Mouse (Mus musculus) limb, embryonic 15.5 days (tissue): ENCODE results near the gene Syn3. TPM values are rescaled to one million over a fixed set of nuclear protein-coding genes. Genes with fewer than 3 reads are reported as not detected.

ENCODE experiments used
- ATAC-seq: fragments of 200-750 bp; cut with Nextera tagmentation; 2 replicates; pipeline ENCODE4 v1.8.0; 2017; ENCODE audit warnings: low read depth, moderate TSS enrichment; ENCODE audit not compliant: insufficient number of reproducible peaks, low FRiP score, low TSS enrichment
- H3K27ac ChIP-seq: fragments of 300-500 bp; sonication (generic); 2 replicates; pipeline ENCODE4 v1.5.1; 2015; ENCODE audit warnings: moderate library complexity, mild to moderate bottlenecking, inconsistent platforms
- H3K27me3 ChIP-seq: fragments of 300-500 bp; sonication (generic); 2 replicates; pipeline ENCODE4 v1.6.1; 2015; ENCODE audit warnings: inconsistent platforms
- H3K36me3 ChIP-seq: fragments of 300-500 bp; sonication (generic); 2 replicates; pipeline ENCODE4 v1.6.1; 2015; ENCODE audit warnings: inconsistent platforms
- H3K4me1 ChIP-seq: fragments of 300-500 bp; sonication (generic); 2 replicates; pipeline ENCODE4 v1.6.1; 2015; ENCODE audit warnings: inconsistent platforms
- H3K4me2 ChIP-seq: fragments of 300-500 bp; sonication (generic); 2 replicates; pipeline ENCODE4 v1.6.1; 2015; ENCODE audit warnings: mild to moderate bottlenecking, inconsistent platforms
- H3K4me3 ChIP-seq: fragments of 300-500 bp; sonication (generic); 2 replicates; pipeline ENCODE4 v1.5.1; 2015; ENCODE audit warnings: mild to moderate bottlenecking, inconsistent platforms
- H3K9ac ChIP-seq: fragments of 300-500 bp; sonication (generic); 2 replicates; pipeline ENCODE4 v1.6.1; 2015; ENCODE audit warnings: inconsistent platforms
- H3K9me3 ChIP-seq: fragments of 300-500 bp; sonication (generic); 2 replicates; pipeline ENCODE4 v1.6.1; 2016; ENCODE audit warnings: inconsistent platforms
- WGBS: fragments of 180-500 bp; shearing (Covaris S2); methylation state at CpG from one replicate; pipeline ENCODE4 v1.1.7; 2015; 5-methylcytosine and 5-hydroxymethylcytosine counted together
- polyA plus RNA-seq: library from polyadenylated mRNA; unstranded; fragments of >200 nt; fragmentation: Nextera tagmentation; extraction: Ambion mirVana; gene quantifications from 2 replicates; pipeline ENCODE4 v1.2.1, GENCODE M21; 2015

Gene Syn3
- polyA plus RNA-seq, 1 experiment from 2014 or later = 1.7 TPM

DNA sequence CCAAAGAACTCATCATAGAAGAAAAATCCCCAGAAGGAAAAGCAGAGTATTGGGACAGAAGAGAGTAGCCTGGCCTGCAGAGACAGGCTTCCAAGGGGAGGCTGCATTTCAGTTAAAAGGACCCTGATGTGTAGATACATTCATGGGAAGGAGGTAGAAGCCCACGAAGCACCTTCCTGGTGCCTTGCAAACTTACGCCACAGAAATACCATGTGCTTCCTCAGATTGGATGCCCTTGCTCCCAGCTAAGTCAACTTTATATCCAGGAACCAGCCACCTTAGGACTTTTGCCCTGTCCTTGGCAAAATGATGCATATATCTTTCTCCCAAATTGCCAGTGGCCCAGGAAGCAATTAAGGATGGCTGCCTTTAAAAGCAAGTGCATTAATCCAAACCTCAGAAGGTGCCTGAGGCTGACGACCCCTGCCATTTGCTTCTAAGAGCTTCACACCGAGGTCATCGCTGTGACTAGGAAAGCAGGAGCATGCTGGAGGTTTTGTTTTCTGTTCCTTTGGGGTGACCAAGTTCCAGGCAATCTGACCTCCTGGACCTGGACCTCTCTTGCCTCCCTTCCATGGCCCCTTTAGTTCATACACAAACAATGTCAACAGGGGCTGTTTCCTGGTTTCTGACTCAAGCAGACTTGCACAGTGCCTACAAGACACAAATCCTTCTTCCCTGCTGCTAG is 167.6 kb downstream of the Syn3 start:
- peaks cover 74% of the 10 kb centered on the region for H3K4me1 ChIP-seq
- WGBS = 43% methylated on average over 5 of the region's 5 CpGs
- H3K4me2 ChIP-seq = no peak overlapping the region
- peak overlapping the region; percentile 89 for H3K27ac ChIP-seq
- no peak for ATAC-seq
- no peaks in the 10 kb centered on the region for H3K9me3 ChIP-seq
- no peak overlapping the region for H3K4me3 ChIP-seq
- H3K36me3 ChIP-seq = no peaks in the 10 kb centered on the region; the same call in 1 of the 2 replicates
- no peaks in the 10 kb centered on the region for H3K27me3 ChIP-seq
- no peak overlapping the region for H3K9ac ChIP-seq

GRCm38 (mm10) chr10:86329241-86329882 is 169.3 kb downstream of the Syn3 start:
- no peak for ATAC-seq
- 70% methylated on average over 8 of the region's 8 CpGs for WGBS
- peak overlapping the region; percentile 64 for H3K27ac ChIP-seq
- H3K4me2 ChIP-seq = no peak overlapping the region
- no peaks in the 10 kb centered on the region; the same call in 1 of the 2 replicates for H3K36me3 ChIP-seq
- no peaks in the 10 kb centered on the region for H3K9me3 ChIP-seq
- no peak overlapping the region for H3K9ac ChIP-seq
- H3K4me3 ChIP-seq = no peak overlapping the region
- peaks cover 60% of the 10 kb centered on the region for H3K4me1 ChIP-seq
- no peaks in the 10 kb centered on the region for H3K27me3 ChIP-seq

- peak overlapping the region; percentile 64 for H3K27ac ChIP-seq
- no peaks in the 10 kb centered on the region for H3K9me3 ChIP-seq
- peaks cover 56% of the 10 kb centered on the region for H3K4me1 ChIP-seq
- ATAC-seq = no peak
- no peaks in the 10 kb centered on the region; the same call in 1 of the 2 replicates for H3K36me3 ChIP-seq
- no peaks in the 10 kb centered on the region for H3K27me3 ChIP-seq
- H3K9ac ChIP-seq = no peak overlapping the region
- no peak overlapping the region for H3K4me3 ChIP-seq
- 71% methylated on average over 2 of the region's 2 CpGs for WGBS
- no peak overlapping the region for H3K4me2 ChIP-seq
These were observed 170.0 kb downstream of the Syn3 start for GRCm38 (mm10) chr10:86328691-86329090.

DNA sequence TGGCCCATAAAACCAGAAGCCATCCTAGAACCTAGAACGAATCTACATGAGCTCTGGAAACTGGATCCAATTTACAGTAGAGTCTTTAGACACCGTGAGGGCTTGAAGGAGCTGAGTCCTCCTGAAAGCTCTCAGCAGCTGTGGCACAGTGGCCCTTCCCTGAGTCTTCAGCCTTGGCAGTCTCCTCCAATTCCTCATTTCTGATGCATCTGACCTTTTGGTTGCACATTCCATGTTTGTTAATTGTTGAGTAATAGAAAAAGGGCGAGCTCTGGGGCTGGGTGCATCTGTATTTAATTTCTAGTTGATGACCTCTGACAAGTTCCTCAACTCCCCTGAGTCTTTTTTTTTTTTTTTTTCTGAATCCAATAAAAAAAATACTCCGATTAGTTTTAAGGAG is 170.6 kb downstream of the Syn3 start:
- no peaks in the 10 kb centered on the region for H3K9me3 ChIP-seq
- no peak overlapping the region for H3K9ac ChIP-seq
- 57% methylated on average over 4 of the region's 4 CpGs for WGBS
- peaks cover 52% of the 10 kb centered on the region for H3K4me1 ChIP-seq
- no peak overlapping the region for H3K4me2 ChIP-seq
- no peak overlapping the region for H3K4me3 ChIP-seq
- H3K36me3 ChIP-seq = no peaks in the 10 kb centered on the region; the same call in 1 of the 2 replicates
- H3K27me3 ChIP-seq = no peaks in the 10 kb centered on the region
- ATAC-seq = no peak
- no peak overlapping the region for H3K27ac ChIP-seq

DNA sequence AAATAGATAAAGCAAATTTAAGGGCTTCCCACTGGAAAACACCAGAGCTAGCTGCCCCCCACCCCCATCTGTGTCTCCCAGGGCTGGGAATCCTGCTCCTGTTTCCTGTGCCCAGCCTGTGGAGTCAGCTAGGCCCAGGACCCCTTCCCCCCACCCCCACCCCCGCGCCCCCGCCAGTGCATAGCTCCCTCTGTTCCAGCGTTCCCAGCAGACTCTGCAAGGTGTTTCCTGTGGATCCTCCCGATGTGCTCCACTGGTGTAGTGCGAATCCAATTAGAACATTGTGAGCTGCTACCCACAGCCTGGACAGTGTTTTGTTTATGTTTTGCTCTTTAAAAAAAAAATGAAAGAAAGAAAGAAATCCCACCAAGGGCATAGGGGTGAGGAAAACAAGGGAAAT is 173.4 kb downstream of the Syn3 start:
- Histone ChIP-seq H3K4me1 (peaks cover 41% of the 10 kb centered on the region), H3K36me3 (peaks cover 4% of the 10 kb centered on the region; the same call in 1 of the 2 replicates), H3K4me2 (no peak overlapping the region), H3K4me3 (no peak overlapping the region), H3K27ac (no peak overlapping the region), H3K9me3 (no peaks in the 10 kb centered on the region), H3K9ac (no peak overlapping the region), H3K27me3 (no peaks in the 10 kb centered on the region)
- ATAC-seq = no peak
- 49% methylated on average over 6 of the region's 6 CpGs for WGBS

- H3K27me3 ChIP-seq = no peaks in the 10 kb centered on the region
- WGBS = 66% methylated on average over 4 of the region's 4 CpGs
- no peak overlapping the region for H3K4me2 ChIP-seq
- H3K36me3 ChIP-seq = peaks cover 6% of the 10 kb centered on the region; the same call in 1 of the 2 replicates
- H3K27ac ChIP-seq = no peak overlapping the region
- no peak overlapping the region for H3K9ac ChIP-seq
- H3K4me3 ChIP-seq = no peak overlapping the region
- H3K9me3 ChIP-seq = no peaks in the 10 kb centered on the region
- peaks cover 22% of the 10 kb centered on the region for H3K4me1 ChIP-seq
- ATAC-seq = no peak
These were observed 175.3 kb downstream of the Syn3 start for GRCm38 (mm10) chr10:86323275-86323994.

DNA sequence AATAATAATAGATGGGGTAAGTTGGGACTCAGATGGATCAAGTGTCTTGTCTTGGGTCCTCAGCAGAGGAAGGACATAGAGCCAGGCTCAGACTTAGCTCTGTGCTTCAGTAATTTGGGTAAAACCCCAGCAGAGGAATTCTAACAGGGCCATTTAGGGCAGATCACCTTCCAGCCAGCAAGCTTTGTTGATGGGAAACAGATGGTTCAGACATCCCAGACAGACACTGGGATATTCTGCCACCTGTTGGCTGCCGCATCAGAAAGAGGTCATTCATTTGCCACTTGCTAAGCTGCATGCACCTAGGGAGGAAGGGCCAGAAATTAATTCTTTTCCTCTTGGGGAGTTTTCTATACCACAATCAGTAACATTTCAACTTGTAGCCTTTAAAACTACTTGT is 176.7 kb downstream of the Syn3 start:
- no peaks in the 10 kb centered on the region for H3K9me3 ChIP-seq
- no peaks in the 10 kb centered on the region for H3K27me3 ChIP-seq
- no peak overlapping the region for H3K27ac ChIP-seq
- H3K4me1 ChIP-seq = peaks cover 16% of the 10 kb centered on the region; the same call in 1 of the 2 replicates
- no peak overlapping the region for H3K9ac ChIP-seq
- H3K4me3 ChIP-seq = no peak overlapping the region
- no peak for ATAC-seq
- WGBS = 27% methylated on average over 1 of the region's 1 CpGs
- H3K4me2 ChIP-seq = no peak overlapping the region
- 0 out of 2 replicates have a peak, but pooled peaks cover 6% of the 10 kb centered on the region for H3K36me3 ChIP-seq

GRCm38 (mm10) chr10:86321194-86321593 is 177.5 kb downstream of the Syn3 start:
- 60% methylated on average over 8 of the region's 8 CpGs for WGBS
- ATAC-seq = no peak; the same call in 1 of the 2 replicates
- Histone ChIP-seq H3K27me3 (no peaks in the 10 kb centered on the region), H3K9me3 (no peaks in the 10 kb centered on the region), H3K4me2 (no peak overlapping the region), H3K27ac (no peak overlapping the region), H3K4me3 (no peak overlapping the region), H3K36me3 (0 out of 2 replicates have a peak, but pooled peaks cover 9% of the 10 kb centered on the region), H3K4me1 (peaks cover 17% of the 10 kb centered on the region; the same call in 1 of the 2 replicates), H3K9ac (no peak overlapping the region)

GRCm38 (mm10) chr10:86320204-86320603 is 178.5 kb downstream of the Syn3 start:
- no peak overlapping the region for H3K9ac ChIP-seq
- no peak overlapping the region for H3K27ac ChIP-seq
- ATAC-seq = no peak
- H3K36me3 ChIP-seq = 0 out of 2 replicates have a peak, but pooled peaks cover 10% of the 10 kb centered on the region
- H3K27me3 ChIP-seq = no peaks in the 10 kb centered on the region
- H3K4me1 ChIP-seq = peaks cover 21% of the 10 kb centered on the region
- WGBS = 83% methylated on average over 5 of the region's 5 CpGs
- no peak overlapping the region for H3K4me3 ChIP-seq
- no peak overlapping the region for H3K4me2 ChIP-seq
- no peaks in the 10 kb centered on the region for H3K9me3 ChIP-seq

DNA sequence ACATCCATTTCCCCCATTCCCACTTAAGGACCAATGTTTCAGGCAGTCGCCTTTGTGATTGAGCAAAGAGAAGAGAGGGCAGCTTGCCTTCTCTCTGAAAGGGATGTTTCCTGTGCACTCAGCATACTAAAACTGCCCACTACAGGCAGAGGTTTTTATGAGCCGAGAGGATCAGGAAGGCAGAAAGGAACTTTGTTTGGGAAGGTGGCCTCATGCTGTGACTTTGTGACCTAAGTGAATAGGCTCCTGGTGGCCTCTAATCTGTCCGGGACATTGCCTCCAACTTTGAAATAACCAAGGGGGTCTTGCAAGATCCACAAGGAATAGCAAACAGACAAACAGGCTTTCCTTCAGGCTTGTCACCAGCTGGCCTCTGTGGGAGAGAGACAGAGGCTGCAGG is 179.2 kb downstream of the Syn3 start:
- H3K4me1 ChIP-seq = peaks cover 27% of the 10 kb centered on the region
- H3K4me3 ChIP-seq = no peak overlapping the region
- 35% methylated on average over 3 of the region's 3 CpGs for WGBS
- 0 out of 2 replicates have a peak, but pooled peaks cover 10% of the 10 kb centered on the region for H3K36me3 ChIP-seq
- no peak overlapping the region for H3K27ac ChIP-seq
- no peak overlapping the region for H3K9ac ChIP-seq
- no peak overlapping the region for H3K4me2 ChIP-seq
- no peaks in the 10 kb centered on the region for H3K27me3 ChIP-seq
- no peak for ATAC-seq
- H3K9me3 ChIP-seq = no peaks in the 10 kb centered on the region

DNA sequence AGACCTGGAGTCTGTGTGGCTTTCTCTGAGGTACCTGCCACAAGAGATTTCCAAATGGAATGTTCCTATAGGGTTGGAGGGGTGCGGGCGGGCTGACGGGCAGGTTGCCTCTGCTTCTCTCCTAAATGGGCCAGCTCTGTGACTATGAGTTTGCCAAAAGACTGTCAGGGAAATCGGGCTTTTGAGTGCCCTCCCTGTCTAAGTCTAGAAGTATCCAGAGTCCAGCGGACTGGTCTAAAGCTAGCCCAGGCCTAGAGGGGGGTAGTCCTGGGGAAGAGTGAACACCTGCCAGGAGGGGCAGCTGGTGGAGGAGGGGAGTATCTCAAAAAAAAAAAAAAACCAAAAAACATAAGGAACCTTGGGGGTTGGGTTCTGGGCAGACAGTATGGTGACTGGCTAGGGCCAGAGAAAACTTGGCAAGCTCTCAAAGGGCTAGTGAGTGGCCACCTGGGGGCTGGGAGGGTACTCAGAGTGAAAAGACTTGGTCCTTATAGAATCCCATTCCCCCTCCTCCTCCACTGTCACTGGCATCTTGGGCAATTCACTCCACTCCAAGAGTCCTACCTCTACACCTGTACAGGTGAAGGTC is 180.1 kb downstream of the Syn3 start:
- Histone ChIP-seq H3K4me1 (peaks cover 34% of the 10 kb centered on the region), H3K4me3 (no peak overlapping the region), H3K9me3 (no peaks in the 10 kb centered on the region), H3K9ac (no peak overlapping the region), H3K27ac (no peak overlapping the region), H3K27me3 (no peaks in the 10 kb centered on the region), H3K36me3 (0 out of 2 replicates have a peak, but pooled peaks cover 10% of the 10 kb centered on the region), H3K4me2 (no peak overlapping the region)
- 86% methylated on average over 5 of the region's 5 CpGs for WGBS
- ATAC-seq = no peak
